Mouse (Mus musculus) ES-E14 (cell line): ENCODE measurements around the gene Btg2.

Source experiments
- CHD2 ChIP-seq: IDR thresholded peaks from 2 replicates; pipeline ENCODE4 v1.6.1; 2014; ENCODE audit warnings: mild to moderate bottlenecking, low read depth, low read length, inconsistent platforms
- MAFK ChIP-seq: IDR thresholded peaks from 2 replicates; pipeline ENCODE4 v1.6.1; 2014; ENCODE audit warnings: mild to moderate bottlenecking, low read depth, low read length, inconsistent platforms; ENCODE audit not compliant: insufficient read depth
- ZNF384 ChIP-seq: IDR thresholded peaks from 2 replicates; pipeline ENCODE4 v1.6.1; 2012; ENCODE audit warnings: low read depth, low read length, inconsistent platforms

DNA sequence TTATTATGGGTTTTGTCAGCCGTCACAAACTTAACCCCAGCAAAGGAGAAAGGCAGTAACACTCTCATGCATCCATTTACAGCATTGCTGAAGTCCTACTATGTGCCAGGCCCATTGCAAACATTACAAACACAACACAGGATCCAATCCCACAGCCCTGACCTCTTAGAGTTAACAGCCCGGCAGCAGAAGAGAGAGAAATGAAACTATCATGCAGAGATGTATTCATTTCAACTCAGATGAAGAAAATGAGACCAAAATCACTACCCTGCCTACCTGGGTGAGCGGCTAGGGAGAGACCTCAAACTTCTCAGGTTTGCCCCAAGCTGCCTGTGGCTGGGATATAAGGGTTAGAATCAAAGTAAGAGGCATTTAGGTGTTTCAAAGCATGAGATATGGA lies 12.4 kb downstream of the Btg2 start:
- TF ChIP-seq MAFK (no peak), ZNF384 (no peak), CHD2 (no peak)
